In genomic region chr4:152345120-152345889, GRCm38 (mm10) we compare ENCODE assay signal across 9 mouse cellular contexts. TPM values are rescaled to one million over a fixed set of nuclear protein-coding genes. Genes with fewer than 3 reads are reported as not detected.
DNase-seq lines count a peak whose midpoint lies in the region; ATAC-seq and TF ChIP-seq lines count a peak whose summit lies in the region.
"Had no signal": no experiment of that assay in that cellular context is flagged by ENCODE, and none has a peak within 500 bp of the region (broad histone marks: within the 10 kb centered on the region; RNA-seq: fewer than 3 reads in every experiment).

No protein-coding gene starts in this region.

- H3K9me3 ChIP-seq in liver, embryonic 12.5 days (replicated peaks) = no peaks in the 10 kb centered on the region
- H3K9me3 ChIP-seq: embryonic facial prominence, embryonic 12.5 days had no signal

- no peak overlapping the region for H3K4me3 ChIP-seq in cerebellum, adult 2 months (replicated peaks; ENCODE audit: insufficient read depth, low read depth, low read length)
- no peak overlapping the region for H3K4me3 ChIP-seq in liver, embryonic 12.5 days
- H3K4me3 ChIP-seq: embryonic facial prominence, embryonic 12.5 days had no signal

- H3K27me3 ChIP-seq in cerebellum, adult 2 months (ENCODE audit: control insufficient read depth, insufficient read depth, low read length) = no peaks in the 10 kb centered on the region
- H3K27me3 ChIP-seq in liver, embryonic 12.5 days (replicated peaks) = peaks cover 85% of the 10 kb centered on the region

- no peaks in the 10 kb centered on the region for H3K36me3 ChIP-seq in liver, embryonic 12.5 days
- H3K36me3 ChIP-seq: embryonic facial prominence, embryonic 12.5 days had no signal

- 30% methylated on average over 7 of the region's 7 CpGs for WGBS in cerebellum, adult 2 months
- 41% methylated on average over 7 of the region's 7 CpGs for WGBS in liver, embryonic 12.5 days (ENCODE audit: insufficient replicate concordance)

- TF ChIP-seq CTCF in cerebellum, adult 2 months (IDR thresholded peaks at IDR 0.05; ENCODE audit: borderline replicate concordance, insufficient read depth, low read depth, low read length) = no peak

- TF ChIP-seq POLR2A in cerebellum, adult 2 months (IDR thresholded peaks at IDR 0.05; ENCODE audit: borderline replicate concordance, insufficient read depth, low read length) = no peak

- H3K4me1 ChIP-seq in cerebellum, adult 2 months (ENCODE audit: control insufficient read depth, insufficient read depth, low read length) = peaks cover 11% of the 10 kb centered on the region
- H3K4me1 ChIP-seq in liver, embryonic 12.5 days = peaks cover 24% of the 10 kb centered on the region

- H3K4me2 ChIP-seq in liver, embryonic 12.5 days = no peak overlapping the region
- H3K4me2 ChIP-seq: embryonic facial prominence, embryonic 12.5 days had no signal

- peak; percentile 69 for ATAC-seq in liver, embryonic 12.5 days
- no peak for ATAC-seq in cerebellum, adult (ENCODE audit: insufficient number of reproducible peaks, low FRiP score, low TSS enrichment)

- no peak overlapping the region for H3K9ac ChIP-seq in liver, embryonic 12.5 days
- H3K9ac ChIP-seq: embryonic facial prominence, embryonic 12.5 days had no signal

- peak; percentile 19 to 20 for DNase-seq in cerebellum, postnatal 25 days
- no peak for DNase-seq in cerebellum, adult 2 months
- DNase-seq in urinary bladder, postnatal 25 days (ENCODE audit: low spot score) = peak; percentile 44
- DNase-seq in urinary bladder, adult 2 months (ENCODE audit: low spot score) = no peak
- peak; percentile 11 for DNase-seq in ovary, postnatal 14 days (ENCODE audit: low spot score)
- DNase-seq in cerebellum, adult 11 months = no peak

- H3K27ac ChIP-seq in cerebellum, adult 2 months (ENCODE audit: insufficient read depth, low read length) = no peak overlapping the region
- no peak overlapping the region for H3K27ac ChIP-seq in liver, embryonic 12.5 days
- H3K27ac ChIP-seq: embryonic facial prominence, embryonic 12.5 days had no signal

RNA-seq across cellular contexts. Expression of gene Chd5, which starts 6.9 kb away (rescaled TPM):
- 20.9 and 25.9 TPM in 2 replicates for polyA plus RNA-seq in cerebellum, adult 2 months (2012; rRNA removed)
- 0.55 and 0.56 TPM in 2 replicates for polyA plus RNA-seq in urinary bladder, adult 2 months (2012; rRNA removed)
- 0.01 and 0.02 TPM in 2 replicates for polyA plus RNA-seq in liver, embryonic 12.5 days (2016; fragmentation: Nextera tagmentation; extraction: Ambion mirVana)

RNA-seq across cellular contexts. Expression of gene Rpl22, which starts 19.8 kb away (rescaled TPM):
- polyA plus RNA-seq in cerebellum, adult 2 months (2012; rRNA removed) = 162 and 187 TPM in 2 replicates
- polyA plus RNA-seq in urinary bladder, adult 2 months (2012; rRNA removed) = 727 and 877 TPM in 2 replicates
- 385 and 404 TPM in 2 replicates for polyA plus RNA-seq in liver, embryonic 12.5 days (2016; fragmentation: Nextera tagmentation; extraction: Ambion mirVana)

RNA-seq across cellular contexts. Expression of gene Rnf207, which starts 26.5 kb away (rescaled TPM):
- polyA plus RNA-seq in cerebellum, adult 2 months (2012; rRNA removed) = 7.2 and 11.8 TPM in 2 replicates
- polyA plus RNA-seq in urinary bladder, adult 2 months (2012; rRNA removed) = 28.0 and 34.9 TPM in 2 replicates
- polyA plus RNA-seq in liver, embryonic 12.5 days (2016; fragmentation: Nextera tagmentation; extraction: Ambion mirVana) = 0.26 and 0.42 TPM in 2 replicates

RNA-seq across cellular contexts. Expression of gene Icmt, which starts 48.3 kb away (rescaled TPM):
- 160 and 188 TPM in 2 replicates for polyA plus RNA-seq in cerebellum, adult 2 months (2012; rRNA removed)
- polyA plus RNA-seq in urinary bladder, adult 2 months (2012; rRNA removed) = 25.2 and 26.2 TPM in 2 replicates
- 11.8 and 14.4 TPM in 2 replicates for polyA plus RNA-seq in liver, embryonic 12.5 days (2016; fragmentation: Nextera tagmentation; extraction: Ambion mirVana)

RNA-seq across cellular contexts. Expression of gene Hes3, which starts 53.8 kb away (rescaled TPM):
- polyA plus RNA-seq in cerebellum, adult 2 months (2012; rRNA removed) = 55.1 and 62.7 TPM in 2 replicates
- not detected in 2 replicates for polyA plus RNA-seq in urinary bladder, adult 2 months (2012; rRNA removed)
- polyA plus RNA-seq in liver, embryonic 12.5 days (2016; fragmentation: Nextera tagmentation; extraction: Ambion mirVana) = not detected in 2 replicates

Comparison
In these comparisons a context has a peak if more than half of its experiments do, and no peak if none do; other contexts are left out.
1. DNase-seq: peak in cerebellum, postnatal 25 days (2 of 2), urinary bladder, postnatal 25 days (single experiment) and ovary, postnatal 14 days (single experiment); none in cerebellum, adult 2 months (0 of 2), urinary bladder, adult 2 months (single experiment) and cerebellum, adult 11 months (single experiment).
2. RNA of gene Chd5, which starts 6.9 kb away (polyA plus RNA-seq): 20.9 to 25.9 TPM in cerebellum, adult 2 months; 0.55 to 0.56 TPM in urinary bladder, adult 2 months and 0.01 to 0.02 TPM in liver, embryonic 12.5 days; every median in the first group is over 10 times any median in the second.